Mouse (Mus musculus): ENCODE results near the gene Tex2. TPM values are rescaled to one million over a fixed set of nuclear protein-coding genes. Genes with fewer than 3 reads are reported as not detected.

The Tex2 gene
- total and polyA plus RNA-seq, 3 experiments: 4.0 to 5.0 (median 4.5) TPM

DNA sequence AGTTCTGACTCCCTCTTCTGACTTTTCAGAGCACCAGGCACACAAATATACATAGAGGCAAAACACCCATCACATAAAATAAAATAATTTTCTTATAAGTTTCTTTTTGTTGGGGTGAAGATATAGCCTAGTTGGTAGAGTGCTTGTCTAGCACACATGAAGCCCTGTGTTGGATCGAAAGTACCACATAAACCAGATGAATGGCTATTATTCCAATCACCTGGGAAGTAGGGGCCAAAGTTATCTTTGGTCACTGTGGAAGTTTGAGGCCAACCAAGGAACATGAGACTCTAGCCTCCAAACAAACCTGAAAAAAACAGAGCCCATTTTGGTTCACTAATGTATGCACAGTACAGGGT lies 147.7 kb downstream of the Tex2 start:
- Histone ChIP-seq H3K4me3 (replicated peaks in 1 of 3; ENCODE audit: low read depth in 2 of 3, low read length in 2 of 3, poor library complexity in 1 of 3) (no peak overlapping the region), H3K4me2 (ENCODE audit: insufficient read depth, low read depth, poor library complexity, severe bottlenecking) (peak overlapping the region; percentile 87), H3K9me3 (replicated peaks; ENCODE audit: low read length) (no peaks in the 10 kb centered on the region), H3K27me3 (replicated peaks) (no peaks in the 10 kb centered on the region), H3K4me1 (ENCODE audit: control insufficient read depth in 1 of 2, insufficient read depth in 2 of 2) (peaks cover 8 to 76% of the 10 kb centered on the region in 2 experiments), H3K9ac (ENCODE audit: insufficient read depth, low read depth) (peak overlapping the region; percentile 20; the same call in 1 of the 2 replicates), H3K79me2 (replicated peaks; ENCODE audit: control insufficient read depth, extremely low read depth, insufficient read depth, poor library complexity, severe bottlenecking) (peaks cover 94% of the 10 kb centered on the region), H3K36me3 (replicated peaks in 1 of 2; ENCODE audit: control insufficient read depth in 1 of 2, insufficient read depth in 1 of 2, low read length in 1 of 2) (peaks cover 2 to 3% of the 10 kb centered on the region in 2 experiments), H3K27ac (ENCODE audit: insufficient read depth, low read depth) (peak overlapping the region; percentile 88)
- dilution Hi-C loops (cut with MboI; ENCODE audit: extremely low pct_ligation_motif_present, extremely low pct_unique_long_range_greater_than_20kb, low sequenced_read_pairs): no loop called here
- TF ChIP-seq CHD2 (IDR thresholded peaks at IDR 0.05; ENCODE audit: low read length) (no peak), MAZ (IDR thresholded peaks at IDR 0.05; ENCODE audit: low read depth, low read length) (no peak), JUND (conservative IDR thresholded peaks at IDR 0.05; ENCODE audit: low read depth, low read length) (no peak), RAD21 (IDR thresholded peaks at IDR 0.05; ENCODE audit: low read depth, low read length) (no peak), ZKSCAN1 (IDR thresholded peaks at IDR 0.05; ENCODE audit: borderline replicate concordance, low read depth, low read length) (no peak), NRF1 (IDR thresholded peaks at IDR 0.05; ENCODE audit: low read depth, low read length) (no peak), RCOR1 (conservative IDR thresholded peaks at IDR 0.05; ENCODE audit: low read depth, low read length) (no peak), BHLHE40 (IDR thresholded peaks at IDR 0.05; ENCODE audit: low read depth, low read length) (no peak), POLR2AphosphoS2 (IDR thresholded peaks at IDR 0.05; ENCODE audit: low read depth, low read length) (no peak), USF1 (IDR thresholded peaks at IDR 0.05; ENCODE audit: low read depth, low read length) (no peak), CTCF (conservative IDR thresholded peaks at IDR 0.05 in 1 of 2, IDR thresholded peaks at IDR 0.05 in 1 of 2; ENCODE audit: low read depth in 2 of 2, low read length in 2 of 2) (no peak), UBTF (IDR thresholded peaks at IDR 0.05; ENCODE audit: low read depth, low read length) (no peak), ELF1 (IDR thresholded peaks at IDR 0.05; ENCODE audit: low read depth, low read length) (no peak), IRF4 (IDR thresholded peaks at IDR 0.05; ENCODE audit: low read depth, low read length) (no peak), CHD1 (IDR thresholded peaks at IDR 0.05; ENCODE audit: low read depth, low read length) (peak; percentile 95), E2F4 (IDR thresholded peaks at IDR 0.05; ENCODE audit: insufficient replicate concordance, low read depth, low read length) (no peak), MEF2A (IDR thresholded peaks at IDR 0.05; ENCODE audit: borderline replicate concordance, low read depth, low read length) (no peak), MAFK (IDR thresholded peaks at IDR 0.05; ENCODE audit: insufficient replicate concordance, low read length) (no peak), MXI1 (IDR thresholded peaks at IDR 0.05; ENCODE audit: low read depth, low read length) (peak; percentile 69; the same call in 1 of the 2 replicates), MAX (IDR thresholded peaks at IDR 0.05; ENCODE audit: low read length) (peak; percentile 4; the same call in 1 of the 2 replicates), HCFC1 (IDR thresholded peaks at IDR 0.05; ENCODE audit: low read depth, low read length) (no peak), JUN (IDR thresholded peaks at IDR 0.05; ENCODE audit: insufficient read depth, low read depth, low read length) (no peak), GABPA (IDR thresholded peaks at IDR 0.05; ENCODE audit: insufficient replicate concordance, low read depth, low read length) (no peak), ETS1 (conservative IDR thresholded peaks at IDR 0.05; ENCODE audit: low read depth, low read length) (no peak), TBP (conservative IDR thresholded peaks at IDR 0.05; ENCODE audit: low read depth, low read length) (no peak), ZNF384 (IDR thresholded peaks at IDR 0.05; ENCODE audit: low read depth, low read length) (no peak; the same call in 1 of the 2 replicates), SIN3A (IDR thresholded peaks at IDR 0.05; ENCODE audit: low read length) (0 out of 2 replicates have a peak, but pooled peaks have one; percentile 42), ZC3H11A (IDR thresholded peaks at IDR 0.05; ENCODE audit: low read depth, low read length) (no peak), ZMIZ1 (IDR thresholded peaks at IDR 0.05; ENCODE audit: low read depth, low read length) (0 out of 2 replicates have a peak, but pooled peaks have one; percentile 1), USF2 (conservative IDR thresholded peaks at IDR 0.05; ENCODE audit: low read depth, low read length) (no peak), MYC (IDR thresholded peaks at IDR 0.05; ENCODE audit: low read depth, low read length) (no peak), EP300 (IDR thresholded peaks at IDR 0.05; ENCODE audit: low read length) (no peak), SMC3 (IDR thresholded peaks at IDR 0.05; ENCODE audit: low read depth, low read length) (no peak), PAX5 (IDR thresholded peaks at IDR 0.05; ENCODE audit: low read length) (no peak), TCF12 (IDR thresholded peaks at IDR 0.05; ENCODE audit: low read depth, low read length) (no peak), NELFE (IDR thresholded peaks at IDR 0.05; ENCODE audit: low read depth, low read length) (no peak), POLR2A (IDR thresholded peaks at IDR 0.05; ENCODE audit: low read depth, low read length) (no peak), KAT2A (IDR thresholded peaks at IDR 0.05; ENCODE audit: insufficient replicate concordance, low read length) (no peak)
- in situ Hi-C loops (cut with MboI; ENCODE audit: low pct_ligation_motif_present, low pct_unique_long_range_greater_than_20kb, low sequenced_read_pairs): no loop called here
- no peak for DNase-seq (ENCODE audit: extremely low read depth)

Data from CH12.LX (cell line).